Mouse (Mus musculus) ES-Bruce4 (cell line): Measurements from ENCODE around the gene Gprc5b. TPM values are rescaled to one million over a fixed set of nuclear protein-coding genes. Genes with fewer than 3 reads are reported as not detected.

Source experiments
- H3K27ac ChIP-seq: 2 replicates; pipeline ENCODE4 v1.5.1; 2012; ENCODE audit warnings: low read length, inconsistent platforms; ENCODE audit not compliant: insufficient read depth
- H3K27me3 ChIP-seq: 2 replicates; pipeline ENCODE4 v1.6.1; 2012; ENCODE audit warnings: mild to moderate bottlenecking, low read length, inconsistent platforms; ENCODE audit not compliant: control insufficient read depth, poor library complexity, insufficient read depth, severe bottlenecking
- H3K36me3 ChIP-seq: 2 replicates; pipeline ENCODE4 v1.6.1; 2012; ENCODE audit warnings: inconsistent platforms, mild to moderate bottlenecking, low read length, moderate library complexity; ENCODE audit not compliant: control insufficient read depth, poor library complexity, insufficient read depth, severe bottlenecking
- H3K4me1 ChIP-seq: one replicate; pipeline ENCODE4 v1.8.1; 2011; ENCODE audit warnings: low read length; ENCODE audit not compliant: control insufficient read depth, insufficient read depth
- H3K4me3 ChIP-seq: 2 replicates; pipeline ENCODE4 v1.5.1; 2011; ENCODE audit warnings: low read depth, mild to moderate bottlenecking, low read length
- H3K9ac ChIP-seq: 2 replicates; pipeline ENCODE4 v1.6.1; 2012; ENCODE audit warnings: low read depth, mild to moderate bottlenecking, inconsistent platforms; ENCODE audit not compliant: poor library complexity, severe bottlenecking
- H3K9me3 ChIP-seq: replicated peaks from 2 replicates; pipeline ENCODE4 v1.6.1; 2012; ENCODE audit warnings: mild to moderate bottlenecking, low read length, inconsistent platforms; ENCODE audit not compliant: control insufficient read depth, poor library complexity, insufficient read depth, severe bottlenecking
- CTCF ChIP-seq: IDR thresholded peaks from one replicate; pipeline ENCODE4 v1.8.1; 2011; ENCODE audit warnings: low read depth, low read length
- EP300 ChIP-seq: IDR thresholded peaks from 2 replicates; pipeline ENCODE4 v1.6.1; 2011; ENCODE audit warnings: low read depth, low read length; ENCODE audit not compliant: insufficient read depth
- POLR2A ChIP-seq: IDR thresholded peaks from one replicate; pipeline ENCODE4 v1.8.1; 2011; ENCODE audit warnings: low read length; ENCODE audit not compliant: insufficient read depth
- polyA plus RNA-seq: library from polyadenylated mRNA; stranded (reverse); fragments of >200 nt; gene quantifications from 2 replicates; pipeline ENCODE4 v1.2.4, GENCODE M21; 2011; ENCODE audit warnings: low read depth; ENCODE audit not compliant: missing spikeins, insufficient read depth, insufficient read length

Gprc5b gene
- polyA plus RNA-seq, 1 experiment = 15.7 TPM

- Histone ChIP-seq H3K9ac (no peak overlapping the region), H3K36me3 (no peaks in the 10 kb centered on the region), H3K4me3 (no peak overlapping the region), H3K27ac (no peak overlapping the region), H3K9me3 (no peaks in the 10 kb centered on the region), H3K27me3 (no peaks in the 10 kb centered on the region), H3K4me1 (peaks cover 2% of the 10 kb centered on the region)
- no peak for TF ChIP-seq EP300
- TF ChIP-seq POLR2A = no peak
- TF ChIP-seq CTCF = no peak
Measured at GRCm38 (mm10) chr7:118942297-118942696, 52.7 kb downstream of the Gprc5b start.

GRCm38 (mm10) chr7:118937469-118938387 is 57.3 kb downstream of the Gprc5b start:
- no peak overlapping the region for H3K4me3 ChIP-seq
- no peak for TF ChIP-seq CTCF
- peak; percentile 50; the same call in 1 of the 2 replicates for TF ChIP-seq EP300
- H3K27me3 ChIP-seq = no peaks in the 10 kb centered on the region
- H3K9ac ChIP-seq = no peak overlapping the region
- H3K27ac ChIP-seq = no peak overlapping the region
- H3K36me3 ChIP-seq = no peaks in the 10 kb centered on the region
- H3K9me3 ChIP-seq = no peaks in the 10 kb centered on the region
- no peaks in the 10 kb centered on the region for H3K4me1 ChIP-seq

- no peaks in the 10 kb centered on the region for H3K36me3 ChIP-seq
- no peaks in the 10 kb centered on the region for H3K27me3 ChIP-seq
- TF ChIP-seq EP300 = no peak
- TF ChIP-seq POLR2A = no peak
- TF ChIP-seq CTCF = no peak
- H3K4me1 ChIP-seq = no peaks in the 10 kb centered on the region
- H3K9ac ChIP-seq = no peak overlapping the region
- H3K9me3 ChIP-seq = no peaks in the 10 kb centered on the region
- no peak overlapping the region for H3K4me3 ChIP-seq
- H3K27ac ChIP-seq = no peak overlapping the region
Measured at GRCm38 (mm10) chr7:118936844-118937243, 58.2 kb downstream of the Gprc5b start.

GRCm38 (mm10) chr7:118935306-118935705 is 59.7 kb downstream of the Gprc5b start:
- Histone ChIP-seq H3K36me3 (no peaks in the 10 kb centered on the region), H3K4me1 (no peaks in the 10 kb centered on the region), H3K27ac (no peak overlapping the region), H3K27me3 (no peaks in the 10 kb centered on the region), H3K4me3 (no peak overlapping the region), H3K9me3 (no peaks in the 10 kb centered on the region), H3K9ac (no peak overlapping the region)
- TF ChIP-seq POLR2A = no peak
- TF ChIP-seq EP300 = no peak
- no peak for TF ChIP-seq CTCF

GRCm38 (mm10) chr7:118931502-118932395 is 63.3 kb downstream of the Gprc5b start:
- Histone ChIP-seq H3K36me3 (no peaks in the 10 kb centered on the region), H3K9ac (no peak overlapping the region), H3K4me3 (no peak overlapping the region), H3K27me3 (no peaks in the 10 kb centered on the region), H3K27ac (no peak overlapping the region), H3K4me1 (no peaks in the 10 kb centered on the region), H3K9me3 (no peaks in the 10 kb centered on the region)
- TF ChIP-seq CTCF = no peak
- no peak for TF ChIP-seq EP300
- TF ChIP-seq POLR2A = no peak
